Mouse (Mus musculus) urinary bladder, adult 18-20 months (tissue): Measurements from ENCODE around the gene Frem3.

ENCODE experiments used
- DNase-seq, 2 experiments: peaks; one replicate each; pipeline ENCODE4 v3.0.0; 2022; ENCODE audit warnings: low spot score in 2 of 2, mixed read lengths in 2 of 2

Frem3 gene

DNA sequence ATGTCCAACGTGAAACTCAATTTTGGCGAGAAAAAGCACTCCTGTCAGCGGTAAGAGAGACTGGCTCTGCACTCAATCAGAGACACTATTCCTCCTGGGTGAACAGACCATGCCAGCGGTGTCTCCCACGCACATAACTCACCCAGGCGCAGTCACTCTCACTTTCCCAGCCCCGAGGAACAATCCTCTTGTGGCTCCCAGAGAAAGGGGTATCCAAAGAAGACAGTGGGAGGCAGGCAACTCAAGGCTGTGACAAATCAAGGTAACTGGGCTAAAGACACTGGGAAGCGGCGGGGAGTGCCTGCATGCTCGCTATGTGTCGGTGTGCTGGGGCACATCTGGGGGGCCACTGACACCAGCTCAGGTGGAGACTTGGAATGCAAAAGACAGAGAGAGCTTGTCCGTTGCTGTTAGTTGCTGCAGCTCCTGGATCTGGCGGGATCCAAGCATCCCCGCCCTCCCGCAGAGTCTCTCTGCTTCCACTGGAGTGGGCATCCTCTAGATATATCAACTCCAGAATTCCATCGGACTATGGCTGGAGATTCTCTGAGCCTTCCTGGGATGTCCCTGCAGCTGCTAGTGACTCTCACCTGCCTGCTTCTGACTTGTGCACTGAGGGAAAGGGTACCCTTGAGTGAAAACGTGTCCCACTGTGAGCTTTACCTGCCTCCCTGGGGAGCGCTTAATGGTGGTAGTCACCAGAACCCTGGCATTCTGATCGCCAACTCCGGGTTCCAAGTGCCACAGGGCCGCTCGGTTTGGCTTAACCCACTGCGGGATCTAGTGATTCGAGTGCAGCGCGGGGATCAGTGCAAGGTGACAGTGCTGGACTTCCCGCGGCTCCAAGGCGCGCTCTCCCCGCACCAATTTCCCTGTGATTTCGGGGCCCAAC lies at the start of gene Frem3:
TSS of gene Frem3 (plus strand) at position 532 of the 892 bp plus-strand sequence.
- no peak for DNase-seq

DNA sequence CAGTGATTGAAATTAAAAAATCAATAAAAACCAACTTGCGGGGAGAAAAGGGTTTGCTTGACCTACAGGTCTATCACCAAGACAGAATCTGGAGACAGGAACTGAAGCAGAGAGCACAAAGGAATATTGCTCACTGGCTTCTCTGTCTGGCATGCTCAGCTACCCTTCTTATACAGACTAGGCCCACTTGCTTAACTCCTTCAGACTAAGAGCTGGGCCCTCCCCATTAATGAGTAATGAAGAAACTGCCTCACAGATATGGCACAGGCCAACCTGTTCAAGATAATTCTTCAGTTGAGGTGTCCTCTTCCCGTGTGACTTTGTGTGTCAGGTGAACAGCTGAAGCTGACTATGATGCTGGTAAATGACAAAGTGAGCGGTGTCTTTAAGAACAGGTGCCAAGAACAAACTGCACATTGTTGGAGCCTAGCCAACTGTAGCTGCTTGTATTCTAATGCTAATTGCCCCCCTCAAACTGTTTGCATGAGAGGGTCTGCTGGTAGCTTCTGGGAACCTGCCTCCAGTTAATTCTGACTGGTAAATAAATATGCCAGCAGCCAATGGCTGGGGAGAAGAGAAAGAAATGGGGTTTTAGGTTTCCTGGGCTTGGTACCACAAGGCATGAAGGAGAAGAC lies 46.6 kb upstream of the Frem3 start:
- no peak for DNase-seq

DNA sequence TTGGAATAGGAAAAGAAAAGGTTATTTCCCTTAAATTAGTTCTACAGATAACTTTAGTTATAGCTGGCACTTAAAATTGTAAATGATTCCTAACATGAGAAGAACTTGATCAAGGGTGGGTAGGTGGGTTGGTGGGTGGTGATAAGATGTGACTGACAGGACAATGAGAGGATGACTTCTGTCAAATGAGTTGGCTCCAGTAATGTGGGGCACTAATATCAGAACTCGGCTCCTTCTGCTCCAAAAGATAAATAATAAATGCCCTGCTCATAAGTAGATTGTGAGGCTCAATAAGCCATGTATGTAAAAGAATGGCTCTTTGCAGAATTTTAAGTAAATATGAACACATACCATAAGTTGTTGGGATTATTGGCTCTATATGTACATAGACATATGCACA lies 43.4 kb upstream of the Frem3 start:
- no peak for DNase-seq

GRCm38 (mm10) chr8:80568243-80568995 lies 42.5 kb upstream of the Frem3 start:
- DNase-seq = no peak

GRCm38 (mm10) chr8:80572417-80573061 lies 38.3 kb upstream of the Frem3 start:
- no peak for DNase-seq

DNA sequence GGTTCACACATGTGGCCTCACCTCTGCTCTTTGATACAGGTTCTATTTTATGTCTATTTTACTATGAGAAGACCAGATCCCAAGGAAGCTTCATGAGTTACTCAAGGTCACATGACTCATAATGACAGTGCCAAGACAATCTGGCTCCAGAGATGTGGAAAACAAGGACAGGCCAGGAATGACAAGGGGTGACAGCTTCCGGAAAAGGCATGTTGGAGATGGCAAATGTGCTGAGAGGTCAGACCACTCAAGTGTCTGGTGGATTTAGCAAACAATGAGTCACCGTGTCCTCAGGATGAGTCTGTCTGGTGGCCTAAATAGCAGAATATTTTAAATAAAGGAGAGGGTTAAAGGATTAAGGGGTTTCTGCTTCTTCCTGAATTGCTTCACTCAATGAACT lies 33.8 kb upstream of the Frem3 start:
- DNase-seq = no peak

DNA sequence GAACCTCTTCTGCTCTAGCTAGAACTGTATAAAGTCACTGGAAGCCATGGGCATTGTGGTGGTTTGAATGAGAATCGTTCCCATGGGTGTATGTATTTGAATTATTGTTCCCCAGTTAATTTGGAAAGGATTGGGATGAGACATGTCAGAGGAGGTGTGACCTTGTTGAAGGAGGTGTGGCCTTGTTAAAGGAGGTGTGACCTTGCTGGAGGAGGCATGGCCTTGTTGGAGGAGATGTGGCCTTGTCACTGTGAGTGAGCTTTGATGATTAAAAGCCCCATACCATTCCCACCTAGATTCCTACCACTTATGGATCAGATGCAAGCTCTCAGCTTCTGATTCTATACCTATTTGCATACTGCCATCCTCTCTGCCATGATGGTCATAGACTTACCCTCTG lies 31.8 kb upstream of the Frem3 start:
- DNase-seq = no peak

DNA sequence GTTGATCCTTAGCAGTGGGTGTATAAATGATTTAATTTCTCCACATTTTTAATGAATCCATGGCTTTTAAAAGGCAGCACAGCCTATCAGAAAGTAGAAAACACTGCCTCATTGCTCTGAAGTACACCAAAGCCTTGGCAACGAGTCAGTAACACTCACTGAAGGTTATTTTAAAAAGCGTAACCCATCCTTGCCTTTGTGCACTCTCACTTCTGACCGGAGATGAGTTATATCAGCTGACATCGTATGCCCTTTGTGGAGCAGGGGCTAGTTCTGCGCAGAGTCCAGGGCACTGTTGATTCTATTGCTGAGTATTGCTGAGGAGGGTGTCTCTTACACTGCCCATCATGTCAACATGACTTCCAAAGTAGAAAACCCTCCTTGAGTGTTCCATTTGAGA lies 18.3 kb upstream of the Frem3 start:
- no peak for DNase-seq

DNA sequence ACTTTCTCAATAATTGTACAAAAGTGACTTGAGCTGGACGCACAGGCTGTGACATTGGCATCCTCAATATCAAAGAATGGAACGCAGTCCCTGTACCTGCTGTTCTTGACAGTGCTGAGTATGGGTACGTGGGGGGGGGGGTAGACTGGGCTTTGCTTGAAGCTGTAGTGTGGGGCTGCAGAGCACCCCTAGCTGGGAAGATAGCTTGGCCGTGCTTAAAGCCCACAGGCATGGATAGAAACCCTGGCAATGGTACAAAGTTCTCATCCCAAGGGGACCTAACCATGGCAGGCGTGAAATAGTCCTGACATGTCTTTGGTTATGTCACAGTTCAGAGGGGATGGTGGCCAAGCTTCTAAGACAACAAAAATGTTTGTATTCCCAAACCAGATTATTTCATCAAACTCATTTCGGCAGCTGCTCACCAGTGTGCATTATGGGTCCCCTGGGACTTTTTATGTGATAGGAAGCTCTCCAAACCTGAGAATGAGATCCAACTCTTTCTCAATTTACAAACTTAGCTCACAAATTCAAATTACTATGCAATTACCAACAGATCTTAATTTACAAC lies 10.2 kb upstream of the Frem3 start:
- DNase-seq = no peak

DNA sequence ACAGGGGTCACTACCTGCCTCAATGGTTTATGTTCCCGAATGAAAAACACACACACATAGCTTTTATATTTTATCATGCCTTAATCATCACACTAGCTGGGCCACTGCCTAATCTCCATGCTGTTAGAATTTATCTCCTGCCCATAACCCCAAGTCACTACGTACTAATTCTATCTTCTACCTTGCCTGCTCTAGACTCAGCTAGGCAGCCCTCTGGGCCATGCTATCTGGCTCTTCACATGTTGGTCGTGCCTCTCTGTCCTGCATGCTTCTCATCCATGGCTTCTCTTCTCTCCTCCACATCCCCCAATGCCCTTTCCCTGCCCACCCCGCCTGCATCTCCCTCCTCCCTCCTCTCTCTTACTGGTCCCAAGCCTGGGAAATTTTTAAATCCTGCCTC lies 9.0 kb upstream of the Frem3 start:
- DNase-seq = no peak

DNA sequence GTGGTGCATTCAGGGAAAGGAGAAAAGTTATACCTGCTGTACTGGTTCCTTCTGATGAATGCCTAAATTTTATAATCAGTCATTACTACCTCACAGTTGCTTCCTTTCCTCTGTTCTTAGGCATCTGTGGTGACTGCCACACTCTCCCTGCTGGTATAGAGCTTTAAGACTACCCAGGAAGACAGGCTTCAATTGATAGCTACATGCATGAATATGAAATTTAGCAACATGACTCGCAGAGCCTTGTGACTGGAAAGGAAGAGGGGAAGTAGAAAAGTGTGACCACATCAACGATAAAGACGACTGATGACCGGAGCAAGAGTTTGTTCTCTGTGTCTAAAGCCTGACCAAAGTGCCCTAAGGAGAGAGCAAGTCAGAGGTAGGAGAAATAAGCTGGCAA lies 3.8 kb upstream of the Frem3 start:
- DNase-seq = no peak

DNA sequence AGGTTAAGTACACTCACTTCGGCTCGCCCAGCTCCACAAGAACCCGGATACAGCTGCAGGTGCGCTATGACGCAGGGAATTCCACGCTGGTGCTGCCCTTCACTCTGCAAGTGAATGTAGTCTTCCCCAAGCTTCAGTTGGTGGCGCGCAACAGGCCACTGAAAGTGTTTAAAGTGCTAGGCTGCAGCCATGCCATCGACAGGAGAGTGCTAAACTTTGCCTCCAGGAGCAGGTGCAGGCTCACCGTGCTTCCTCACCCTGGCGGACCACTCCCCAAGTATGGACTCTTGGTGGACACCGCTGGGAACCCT lies 516 bp downstream of the Frem3 start:
- no peak for DNase-seq

- DNase-seq = no peak
Measured at GRCm38 (mm10) chr8:80619787-80620186, 8.9 kb downstream of the Frem3 start.

GRCm38 (mm10) chr8:80647394-80647793 lies 36.5 kb downstream of the Frem3 start:
- no peak for DNase-seq

- no peak for DNase-seq
Measured at GRCm38 (mm10) chr8:80657639-80658038, 46.8 kb downstream of the Frem3 start.

- no peak for DNase-seq
Measured at GRCm38 (mm10) chr8:80661055-80661454, 50.2 kb downstream of the Frem3 start.

- DNase-seq = no peak
Measured at GRCm38 (mm10) chr8:80663476-80663875, 52.6 kb downstream of the Frem3 start.

GRCm38 (mm10) chr8:80669277-80669901 lies 58.5 kb downstream of the Frem3 start:
- no peak for DNase-seq

DNA sequence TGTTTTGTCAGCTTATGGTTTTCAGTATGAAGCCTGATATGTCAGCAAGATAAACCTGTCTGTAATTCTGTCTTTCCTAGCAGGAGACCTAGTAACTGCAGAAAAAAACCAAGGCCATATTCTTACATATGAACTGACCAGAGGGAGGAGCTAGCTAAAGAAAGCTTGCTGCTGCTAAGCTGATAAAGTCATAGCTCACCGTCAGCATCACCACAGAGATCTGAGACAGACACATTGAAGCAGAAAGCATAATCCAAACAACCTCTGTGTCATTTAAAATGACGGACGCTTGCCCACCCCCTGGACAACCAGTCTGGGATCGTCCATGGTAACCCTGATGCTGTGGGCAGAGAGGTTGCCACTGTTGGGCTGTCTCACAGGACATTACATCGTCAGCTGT lies 71.7 kb downstream of the Frem3 start:
- no peak for DNase-seq

DNA sequence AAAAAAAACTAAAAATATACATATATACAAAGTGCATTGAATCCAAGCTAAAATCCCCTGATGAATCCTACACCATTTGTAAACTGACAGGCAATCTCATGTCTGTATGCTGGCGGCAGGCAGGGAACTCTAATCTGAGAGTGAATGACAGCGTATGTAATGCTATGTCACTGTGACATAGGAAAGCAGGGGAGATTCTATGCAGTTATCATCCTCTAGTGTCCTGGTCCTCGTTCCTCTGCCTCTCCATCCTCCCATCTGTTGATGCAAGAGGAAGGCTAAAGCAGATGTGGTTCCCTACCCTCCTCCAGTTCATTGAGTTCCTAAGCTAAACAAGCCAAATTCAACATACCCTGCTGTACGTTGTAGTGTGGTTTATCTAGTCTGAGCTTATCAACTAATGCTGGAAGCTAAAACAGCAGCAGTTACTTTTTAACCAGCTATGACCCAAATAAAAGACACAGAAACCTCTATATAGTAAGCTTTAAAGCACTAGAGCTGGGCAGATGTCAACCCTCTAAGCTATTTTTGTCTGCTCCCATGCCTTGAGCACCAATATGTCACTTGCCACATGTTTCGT lies 73.0 kb downstream of the Frem3 start:
- DNase-seq = no peak

DNA sequence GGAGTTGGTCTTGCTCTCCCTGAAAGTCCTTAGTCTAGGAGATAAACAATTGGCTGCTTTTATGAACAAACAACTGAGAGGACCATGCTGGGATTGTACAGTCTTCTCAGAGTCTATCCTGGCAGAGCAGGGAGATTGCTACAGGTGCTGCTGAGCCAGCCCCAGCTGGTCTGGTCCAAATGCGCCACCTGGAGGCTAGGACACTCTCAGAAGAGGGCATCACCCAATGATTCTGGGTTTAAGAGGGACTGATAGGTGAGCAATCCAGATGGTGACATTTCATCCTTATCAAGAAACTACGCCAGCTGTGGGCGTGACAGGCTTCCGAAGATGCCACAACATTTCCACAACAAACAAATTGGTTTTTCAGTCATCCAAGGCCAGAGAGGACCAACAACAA lies 77.3 kb downstream of the Frem3 start:
- DNase-seq = peak; percentile 50 to 68
